In genomic region chr12:75918914-75919313, GRCm38 (mm10) we compare ENCODE assay signal across 10 mouse cellular contexts.
DNase-seq lines count a peak whose midpoint lies in the region; ATAC-seq lines count a peak whose summit lies in the region.
"Had no signal": no experiment of that assay in that cellular context is flagged by ENCODE, and none has a peak within 500 bp of the region (broad histone marks: within the 10 kb centered on the region; RNA-seq: fewer than 3 reads in every experiment).

No protein-coding gene starts in this region.

- no peaks in the 10 kb centered on the region for H3K27me3 ChIP-seq in kidney, embryonic 16.5 days (ENCODE audit: insufficient read depth, low read length)
- H3K27me3 ChIP-seq: midbrain, embryonic 12.5 days had no signal

- ATAC-seq in kidney, embryonic 16.5 days (ENCODE audit: low FRiP score, low TSS enrichment) = no peak

- H3K36me3 ChIP-seq in kidney, embryonic 16.5 days (ENCODE audit: insufficient read depth, low read length) = peaks cover 20% of the 10 kb centered on the region

- no peak overlapping the region for H3K4me3 ChIP-seq in kidney, embryonic 16.5 days (ENCODE audit: low read length)
- H3K4me3 ChIP-seq: erythroblast, embryonic 14.5 days; midbrain, embryonic 12.5 days had no signal

- no peak overlapping the region for H3K27ac ChIP-seq in kidney, embryonic 16.5 days (ENCODE audit: low read length)
- H3K27ac ChIP-seq: midbrain, embryonic 12.5 days had no signal

- peak; percentile 44 for DNase-seq in adrenal gland, postnatal 10 days
- DNase-seq in adrenal gland, postnatal 4 days (ENCODE audit: low spot score in 2 of 2) = no peak
- peak; percentile 63 to 66 for DNase-seq in kidney, postnatal 4 days
- peak; percentile 21 to 51 for DNase-seq in cerebellum, postnatal 25 days
- DNase-seq in layer of hippocampus, postnatal 10 days (ENCODE audit: low spot score in 2 of 2) = peak; percentile 57 to 67
- peak; percentile 59 for DNase-seq in right cerebral cortex, adult 18-20 months
- no peak for DNase-seq in ovary, postnatal 10 days (ENCODE audit: low spot score)

- H3K4me1 ChIP-seq in kidney, embryonic 16.5 days (ENCODE audit: insufficient read depth, low read length) = no peaks in the 10 kb centered on the region
- H3K4me1 ChIP-seq: midbrain, embryonic 12.5 days had no signal

- no peak overlapping the region for H3K4me2 ChIP-seq in kidney, embryonic 16.5 days (replicated peaks; ENCODE audit: low read depth, low read length)
- H3K4me2 ChIP-seq: midbrain, embryonic 12.5 days had no signal

- no peaks in the 10 kb centered on the region for H3K9me3 ChIP-seq in kidney, embryonic 16.5 days (ENCODE audit: low read length)
- H3K9me3 ChIP-seq: midbrain, embryonic 12.5 days had no signal

- WGBS in kidney, embryonic 16.5 days = 63% methylated on average over 6 of the region's 6 CpGs

- H3K9ac ChIP-seq in kidney, embryonic 16.5 days (replicated peaks; ENCODE audit: low read length) = no peak overlapping the region
- H3K9ac ChIP-seq: midbrain, embryonic 12.5 days had no signal

Comparison
In these comparisons a context has a peak if more than half of its experiments do, and no peak if none do; other contexts are left out.
1. DNase-seq: peak in adrenal gland, postnatal 10 days (single experiment), kidney, postnatal 4 days (2 of 2), cerebellum, postnatal 25 days (2 of 2), layer of hippocampus, postnatal 10 days (2 of 2) and right cerebral cortex, adult 18-20 months (single experiment); none in adrenal gland, postnatal 4 days (0 of 2) and ovary, postnatal 10 days (single experiment).